Mouse (Mus musculus) liver, embryonic 16.5 days (tissue): ENCODE measurements around the gene Klhl7. TPM values are rescaled to one million over a fixed set of nuclear protein-coding genes. Genes with fewer than 3 reads are reported as not detected.

Experiments used
- ATAC-seq: fragments of 200-750 bp; cut with Nextera tagmentation; 2 replicates; pipeline ENCODE4 v1.8.0; 2017; ENCODE audit warnings: low read depth, mild to moderate bottlenecking, moderate number of reproducible peaks, moderate library complexity
- H3K27ac ChIP-seq: fragments of 300-500 bp; sonication (generic); 2 replicates; pipeline ENCODE4 v1.5.1; 2014; ENCODE audit warnings: mild to moderate bottlenecking, low read length
- H3K27me3 ChIP-seq: fragments of 300-500 bp; sonication (generic); 2 replicates; pipeline ENCODE4 v1.6.1; 2014; ENCODE audit warnings: low read depth, low read length, mixed read lengths; ENCODE audit not compliant: control insufficient read depth, insufficient read depth
- H3K36me3 ChIP-seq: fragments of 300-500 bp; sonication (generic); 2 replicates; pipeline ENCODE4 v1.6.1; 2014; ENCODE audit warnings: mild to moderate bottlenecking; ENCODE audit not compliant: control insufficient read depth, insufficient read depth
- H3K4me1 ChIP-seq: fragments of 300-500 bp; sonication (generic); 2 replicates; pipeline ENCODE4 v1.6.1; 2014; ENCODE audit warnings: low read depth, low read length, mixed read lengths; ENCODE audit not compliant: control insufficient read depth
- H3K4me2 ChIP-seq: fragments of 300-500 bp; sonication (generic); 2 replicates; pipeline ENCODE4 v1.6.1; 2014; ENCODE audit warnings: low read depth, low read length, mixed read lengths
- H3K4me3 ChIP-seq: fragments of 300-500 bp; sonication (generic); 2 replicates; pipeline ENCODE4 v1.5.1; 2014; ENCODE audit warnings: low read depth, mild to moderate bottlenecking, low read length
- H3K9ac ChIP-seq: fragments of 300-500 bp; sonication (generic); 2 replicates; pipeline ENCODE4 v1.6.1; 2014; ENCODE audit warnings: low read depth, low read length
- H3K9me3 ChIP-seq: fragments of 300-500 bp; sonication (generic); replicated peaks from 2 replicates; pipeline ENCODE4 v1.6.1; 2016; ENCODE audit warnings: low read length; ENCODE audit not compliant: control insufficient read depth
- WGBS: fragments of 180-500 bp; shearing (Covaris S2); extraction: QIAGEN DNeasy Blood & Tissue Kit; methylation state at CpG from one replicate; pipeline ENCODE4 v1.1.7; 2014; ENCODE audit not compliant: insufficient replicate concordance; 5-methylcytosine and 5-hydroxymethylcytosine counted together
- polyA plus RNA-seq: library from polyadenylated mRNA; unstranded; fragments of >200 nt; fragmentation: Nextera tagmentation; extraction: Ambion mirVana; gene quantifications from 2 replicates; pipeline ENCODE4 v1.2.1, GENCODE M21; 2015

Klhl7 gene
- 18.2 and 19.5 TPM in 2 replicates for polyA plus RNA-seq

DNA sequence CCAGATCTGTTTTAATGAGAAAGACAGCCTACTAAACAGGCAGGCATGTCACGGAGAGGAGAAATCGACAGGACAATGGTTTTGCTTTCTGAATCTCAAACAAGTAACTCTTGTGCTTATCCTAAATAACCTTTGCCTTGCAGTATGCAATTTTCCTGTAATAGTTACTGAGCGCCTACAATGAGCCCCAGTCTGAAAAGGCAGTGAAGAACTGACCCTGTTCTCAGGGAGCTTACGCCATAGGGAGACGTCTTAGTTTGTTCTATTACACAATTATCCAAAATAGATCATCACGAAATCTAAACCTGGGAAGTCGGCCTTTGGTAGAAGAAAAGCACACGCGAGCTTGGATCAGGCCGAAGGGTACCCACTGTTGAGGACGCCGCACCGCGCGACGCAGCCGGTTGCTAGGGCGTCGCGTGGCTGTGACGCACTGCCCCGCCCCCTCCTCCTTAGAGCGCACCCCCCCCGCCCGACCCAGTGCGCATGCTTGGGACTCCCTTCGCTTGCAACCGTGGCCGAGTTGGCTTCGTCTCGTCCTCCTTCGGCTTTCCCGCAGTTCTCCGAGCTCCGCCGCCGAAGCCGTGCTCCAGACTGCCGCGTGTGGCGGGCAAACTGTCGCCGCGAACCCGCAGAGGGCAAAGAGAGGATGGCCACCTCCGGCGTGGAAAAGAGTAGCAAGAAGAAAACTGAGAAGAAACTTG, at the start of gene Klhl7:
Gene Klhl7 (plus strand): TSS at position 500 of the 704 bp plus-strand sequence.
- WGBS = 2% methylated on average over 47 of the region's 47 CpGs
- peak; percentile 90 for ATAC-seq
- Histone ChIP-seq H3K36me3 (no peaks in the 10 kb centered on the region), H3K9ac (peak within 1 kb of the TSS; percentile 93), H3K4me2 (peak within 1 kb of the TSS; percentile 95), H3K9me3 (no peaks in the 10 kb centered on the region), H3K27me3 (no peaks in the 10 kb centered on the region), H3K27ac (peak within 1 kb of the TSS; percentile 98), H3K4me3 (peak within 1 kb of the TSS; percentile 90), H3K4me1 (peaks cover 8% of the 10 kb centered on the region)

GRCm38 (mm10) chr5:24051755-24052675, 48.4 kb upstream of the Klhl7 start:
- H3K9me3 ChIP-seq = peaks cover 2% of the 10 kb centered on the region; the same call in 1 of the 2 replicates
- no peaks in the 10 kb centered on the region for H3K27me3 ChIP-seq
- H3K4me1 ChIP-seq = no peaks in the 10 kb centered on the region; the same call in 1 of the 2 replicates
- no peak overlapping the region for H3K9ac ChIP-seq
- no peak overlapping the region for H3K4me2 ChIP-seq
- H3K27ac ChIP-seq = no peak overlapping the region
- H3K36me3 ChIP-seq = no peaks in the 10 kb centered on the region
- 50% methylated on average over 16 of the region's 16 CpGs for WGBS
- no peak overlapping the region for H3K4me3 ChIP-seq
- ATAC-seq = no peak

DNA sequence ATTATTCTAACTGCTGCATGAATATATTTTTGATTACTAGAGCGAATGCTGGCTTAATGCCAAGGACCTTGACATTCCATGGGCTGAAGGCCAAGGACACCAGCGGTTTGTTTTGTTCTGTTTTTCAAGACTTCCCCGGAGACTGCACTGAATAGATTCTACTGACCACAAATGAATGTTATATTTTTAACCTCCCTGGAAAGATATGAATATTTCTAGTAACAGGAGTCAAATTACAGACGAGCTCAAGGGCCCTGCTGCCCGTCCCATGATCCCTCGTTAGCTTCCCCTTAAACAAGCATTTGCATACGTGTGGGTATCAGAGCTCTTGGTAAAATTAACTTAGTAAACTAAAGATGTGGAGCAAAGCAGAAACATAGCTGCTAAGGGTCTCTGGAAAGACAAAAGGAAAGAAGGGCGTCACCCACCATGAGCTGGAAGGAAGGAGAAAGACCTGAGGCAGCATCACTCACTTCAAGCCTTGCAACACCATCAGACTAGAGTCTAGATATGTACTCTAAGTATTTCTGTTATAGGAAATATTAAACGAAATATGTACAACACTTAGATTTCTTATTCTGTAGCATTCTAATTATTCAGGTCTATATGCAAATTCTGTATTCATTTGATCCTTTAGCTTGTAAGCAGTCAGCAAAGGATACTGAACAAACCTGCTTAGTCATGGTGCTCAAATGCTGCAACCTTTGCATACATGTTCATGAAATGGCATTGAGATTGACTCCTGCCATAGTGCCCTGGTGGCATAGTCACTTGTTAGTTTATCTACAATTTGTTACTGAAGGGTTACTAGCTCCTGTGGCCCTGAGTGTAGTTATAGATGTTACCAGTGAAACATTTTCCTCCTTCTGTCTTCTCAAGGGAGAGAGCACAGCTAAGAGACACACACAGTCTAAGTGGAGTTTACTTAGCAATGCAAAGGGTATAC, 46.9 kb upstream of the Klhl7 start:
- Histone ChIP-seq H3K9me3 (peaks cover 2% of the 10 kb centered on the region; the same call in 1 of the 2 replicates), H3K9ac (no peak overlapping the region), H3K27ac (no peak overlapping the region), H3K27me3 (no peaks in the 10 kb centered on the region), H3K36me3 (no peaks in the 10 kb centered on the region), H3K4me1 (no peaks in the 10 kb centered on the region; the same call in 1 of the 2 replicates), H3K4me2 (no peak overlapping the region), H3K4me3 (no peak overlapping the region)
- 53% methylated on average over 9 of the region's 9 CpGs for WGBS
- no peak for ATAC-seq

- H3K27ac ChIP-seq = no peak overlapping the region
- no peaks in the 10 kb centered on the region for H3K36me3 ChIP-seq
- no peak overlapping the region for H3K4me3 ChIP-seq
- no peak for ATAC-seq
- no peaks in the 10 kb centered on the region; the same call in 1 of the 2 replicates for H3K4me1 ChIP-seq
- peaks cover 2% of the 10 kb centered on the region; the same call in 1 of the 2 replicates for H3K9me3 ChIP-seq
- H3K27me3 ChIP-seq = no peaks in the 10 kb centered on the region
- WGBS = 68% methylated on average over 3 of the region's 3 CpGs
- no peak overlapping the region for H3K9ac ChIP-seq
- no peak overlapping the region for H3K4me2 ChIP-seq
These were observed 46.0 kb upstream of the Klhl7 start for GRCm38 (mm10) chr5:24054382-24054781.

GRCm38 (mm10) chr5:24056865-24057264, 43.5 kb upstream of the Klhl7 start:
- Histone ChIP-seq H3K27me3 (no peaks in the 10 kb centered on the region), H3K4me3 (no peak overlapping the region), H3K9me3 (peaks cover 2% of the 10 kb centered on the region; the same call in 1 of the 2 replicates), H3K36me3 (no peaks in the 10 kb centered on the region), H3K9ac (no peak overlapping the region), H3K27ac (no peak overlapping the region), H3K4me2 (no peak overlapping the region), H3K4me1 (no peaks in the 10 kb centered on the region; the same call in 1 of the 2 replicates)
- 67% methylated on average over 2 of the region's 2 CpGs for whole genome bisulfite sequencing
- ATAC-seq = no peak

- Histone ChIP-seq H3K9ac (no peak overlapping the region), H3K36me3 (no peaks in the 10 kb centered on the region), H3K4me1 (no peaks in the 10 kb centered on the region), H3K4me3 (no peak overlapping the region), H3K27me3 (no peaks in the 10 kb centered on the region), H3K9me3 (peaks cover 2% of the 10 kb centered on the region; the same call in 1 of the 2 replicates), H3K27ac (no peak overlapping the region), H3K4me2 (no peak overlapping the region)
- ATAC-seq = no peak
- WGBS = 54% methylated on average over 3 of the region's 3 CpGs
These were observed 42.8 kb upstream of the Klhl7 start for GRCm38 (mm10) chr5:24057592-24057991.

DNA sequence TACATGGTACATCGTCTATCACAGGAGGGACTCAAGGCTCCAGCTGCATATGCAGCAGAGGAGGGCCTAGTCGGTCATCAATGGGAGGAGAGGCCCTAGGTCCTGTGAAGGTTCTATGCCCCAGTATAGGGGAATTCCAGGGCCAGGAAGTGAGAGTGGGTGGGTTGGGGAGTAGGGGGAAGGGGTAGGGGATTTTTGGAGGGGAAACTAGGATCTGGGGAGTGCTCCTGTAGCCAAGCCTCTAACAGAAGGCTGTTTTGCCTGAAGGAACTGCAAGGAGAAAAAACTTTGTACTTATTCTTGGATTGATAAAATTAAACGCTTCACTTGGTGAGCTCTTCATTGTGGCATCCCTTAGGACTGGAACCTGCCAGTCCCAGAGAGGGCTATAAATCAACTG, 39.5 kb upstream of the Klhl7 start:
- no peak overlapping the region for H3K27ac ChIP-seq
- no peak for ATAC-seq
- no peaks in the 10 kb centered on the region for H3K4me1 ChIP-seq
- no peak overlapping the region for H3K9ac ChIP-seq
- H3K4me2 ChIP-seq = no peak overlapping the region
- no peak overlapping the region for H3K4me3 ChIP-seq
- no peaks in the 10 kb centered on the region for H3K36me3 ChIP-seq
- no peaks in the 10 kb centered on the region for H3K9me3 ChIP-seq
- 47% methylated on average over 3 of the region's 3 CpGs for WGBS
- H3K27me3 ChIP-seq = no peaks in the 10 kb centered on the region

DNA sequence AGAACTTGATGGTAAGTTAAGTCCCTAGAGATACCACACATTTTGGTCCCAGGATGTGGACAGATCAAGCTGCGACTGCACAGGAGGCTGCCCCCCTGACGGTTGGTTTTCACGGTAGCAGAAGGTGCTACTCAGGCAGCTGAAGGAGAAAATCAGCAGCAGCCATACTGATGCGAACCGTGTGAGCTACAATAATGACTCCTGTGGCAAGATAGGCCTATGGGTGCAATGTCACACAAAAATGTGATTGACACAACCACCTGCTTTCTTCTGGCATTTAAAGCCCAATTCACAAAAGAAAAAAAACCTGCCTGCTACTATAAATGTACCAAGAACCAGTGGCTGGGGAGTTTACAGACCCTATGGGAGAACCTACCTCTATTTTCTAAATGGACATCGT, 37.4 kb upstream of the Klhl7 start:
- H3K4me2 ChIP-seq = no peak overlapping the region
- H3K27me3 ChIP-seq = no peaks in the 10 kb centered on the region
- H3K4me1 ChIP-seq = no peaks in the 10 kb centered on the region
- H3K36me3 ChIP-seq = no peaks in the 10 kb centered on the region
- no peak overlapping the region for H3K9ac ChIP-seq
- no peak for ATAC-seq
- H3K4me3 ChIP-seq = no peak overlapping the region
- no peak overlapping the region for H3K27ac ChIP-seq
- WGBS = 79% methylated on average over 6 of the region's 6 CpGs
- H3K9me3 ChIP-seq = no peaks in the 10 kb centered on the region
